Mouse (Mus musculus) thymus, adult 2 months (tissue): ENCODE results near the gene Ltk.

Source experiments
- CTCF ChIP-seq: fragments of 200-500 bp; IDR thresholded peaks from 2 replicates; pipeline ENCODE4 v1.5.1; 2012; ENCODE audit warnings: mild to moderate bottlenecking, control low read depth, low read length, moderate library complexity, borderline replicate concordance; ENCODE audit not compliant: control insufficient read depth, poor library complexity, insufficient read depth; ENCODE audit errors: extremely low read depth
- POLR2A ChIP-seq: fragments of 200-500 bp; IDR thresholded peaks from 2 replicates; pipeline ENCODE4 v1.6.1; 2012; ENCODE audit warnings: mild to moderate bottlenecking, low read length, control low read depth, moderate library complexity; ENCODE audit not compliant: control insufficient read depth, poor library complexity, insufficient read depth; ENCODE audit errors: extremely low read depth

- peak; percentile 88 for TF ChIP-seq POLR2A
- 0 out of 2 replicates have a peak, but pooled peaks have one; percentile 39 for TF ChIP-seq CTCF
These were observed 27.1 kb upstream of the Ltk start, which contains the start of gene Rpap1 for GRCm38 (mm10) chr2:119787206-119787883.
